In genomic region chr16:70421077-70421476, GRCm38 (mm10) we compare ENCODE assay signal across 23 mouse cellular contexts.
A peak's percentile ranks its signal among the peaks of the same experiment; 100 is the strongest.
DNase-seq lines count a peak whose midpoint lies in the region; ATAC-seq and TF ChIP-seq lines count a peak whose summit lies in the region.
"Had no signal": no experiment of that assay in that cellular context is flagged by ENCODE, and none has a peak within 500 bp of the region (broad histone marks: within the 10 kb centered on the region; RNA-seq: fewer than 3 reads in every experiment).

No protein-coding gene starts in this region.

- TF ChIP-seq POLR2A in kidney, adult 2 months (IDR thresholded peaks at IDR 0.05; ENCODE audit: low read depth, low read length) = no peak

- no peaks in the 10 kb centered on the region for H3K4me1 ChIP-seq in kidney, adult 2 months (ENCODE audit: control insufficient read depth, insufficient read depth, low read length)
- H3K4me1 ChIP-seq: embryonic facial prominence, embryonic 12.5 days; embryonic facial prominence, embryonic 15.5 days; forebrain, embryonic 12.5 days; forebrain, embryonic 15.5 days; hindbrain, embryonic 12.5 days; hindbrain, embryonic 15.5 days had no signal

- no peak overlapping the region for H3K27ac ChIP-seq in kidney, adult 2 months (ENCODE audit: insufficient read depth, low read depth, low read length)
- H3K27ac ChIP-seq: embryonic facial prominence, embryonic 12.5 days; embryonic facial prominence, embryonic 15.5 days; forebrain, embryonic 12.5 days; forebrain, embryonic 15.5 days; heart, adult 2 months; hindbrain, embryonic 12.5 days; hindbrain, embryonic 15.5 days had no signal

- 68% methylated on average over 3 of the region's 3 CpGs for WGBS in kidney, adult 2 months

- H3K27me3 ChIP-seq in kidney, adult 2 months (replicated peaks; ENCODE audit: control insufficient read depth, insufficient read depth, low read length) = no peaks in the 10 kb centered on the region
- H3K27me3 ChIP-seq: embryonic facial prominence, embryonic 12.5 days; embryonic facial prominence, embryonic 15.5 days; forebrain, embryonic 12.5 days; forebrain, embryonic 15.5 days; hindbrain, embryonic 12.5 days; hindbrain, embryonic 15.5 days had no signal

- no peaks in the 10 kb centered on the region for H3K36me3 ChIP-seq in kidney, adult 2 months (ENCODE audit: control insufficient read depth, insufficient read depth, low read length)
- H3K36me3 ChIP-seq: embryonic facial prominence, embryonic 12.5 days; embryonic facial prominence, embryonic 15.5 days; forebrain, embryonic 12.5 days; forebrain, embryonic 15.5 days; hindbrain, embryonic 12.5 days; hindbrain, embryonic 15.5 days had no signal

- peak; percentile 41 for DNase-seq in CD4-positive, CD25-positive, alpha-beta regulatory T cell, adult 2 months (ENCODE audit: low read depth, low spot score)
- peak; percentile 5 to 17 for DNase-seq in natural killer cell, adult 2 months (ENCODE audit: low spot score in 2 of 2)
- DNase-seq in kidney, adult 2 months = no peak
- DNase-seq in spleen, adult 18-20 months = no peak
- DNase-seq in urinary bladder, postnatal 36 days (ENCODE audit: low spot score in 2 of 2) = no peak
- no peak for DNase-seq in right cerebral cortex, adult 2 months (ENCODE audit: low spot score in 2 of 2)
- DNase-seq: adrenal gland, adult 2 months; adrenal gland, postnatal 14 days; cerebellum, adult 11 months; cerebellum, adult 2 months; cerebellum, adult 9-11 months; cerebellum, postnatal 25 days; gastrocnemius, postnatal 10 days; gastrocnemius, postnatal 36 days; heart, adult 2 months had no signal

- H3K4me3 ChIP-seq in kidney, adult 2 months (ENCODE audit: insufficient read depth, low read depth, low read length) = no peak overlapping the region
- H3K4me3 ChIP-seq: embryonic facial prominence, embryonic 12.5 days; embryonic facial prominence, embryonic 15.5 days; forebrain, embryonic 12.5 days; forebrain, embryonic 15.5 days; heart, adult 2 months; hindbrain, embryonic 12.5 days; hindbrain, embryonic 15.5 days had no signal

- peak; percentile 92 for ATAC-seq in activated CD4-positive, CD25-positive, alpha-beta regulatory T cell, adult 4 months
- ATAC-seq in megakaryocyte, adult 5-6 weeks (ENCODE audit: poor library complexity, severe bottlenecking) = peak; percentile 63
- ATAC-seq: forebrain, embryonic 15.5 days had no signal

- no peak for TF ChIP-seq CTCF in kidney, adult 2 months (conservative IDR thresholded peaks at IDR 0.05; ENCODE audit: insufficient read depth, insufficient read length, low read depth, low read length)

Comparison
In these comparisons a context has a peak if more than half of its experiments do, and no peak if none do; other contexts are left out.
1. DNase-seq: peak in CD4-positive, CD25-positive, alpha-beta regulatory T cell, adult 2 months (single experiment) and natural killer cell, adult 2 months (2 of 2); none in kidney, adult 2 months (single experiment), spleen, adult 18-20 months (0 of 2), urinary bladder, postnatal 36 days (0 of 2) and right cerebral cortex, adult 2 months (0 of 2).